Mouse (Mus musculus): ENCODE measurements around the gene Ercc4. TPM values are rescaled to one million over a fixed set of nuclear protein-coding genes. Genes with fewer than 3 reads are reported as not detected.

The Ercc4 gene
- polyA plus RNA-seq, 1 experiment from 2014 or later, result 15.1 TPM

Other genes starting within 250 kb of the Ercc4 start
- 11.2 and 11.5 TPM in 2 replicates for gene Mrtfb, start 146.8 kb downstream of the Ercc4 start, polyA plus RNA-seq (2015; fragmentation: Nextera tagmentation; extraction: Ambion mirVana)

All from neural tube, embryonic 13.5 days (tissue).